Mouse (Mus musculus): Measurements from ENCODE around the gene Prkd2. TPM values are rescaled to one million over a fixed set of nuclear protein-coding genes. Genes with fewer than 3 reads are reported as not detected.

Prkd2 gene
- polyA plus RNA-seq, 1 experiment, result 6.5 TPM

- no peak for TF ChIP-seq POLR2A (IDR thresholded peaks at IDR 0.05; ENCODE audit: borderline replicate concordance, insufficient read depth, low read length)
- TF ChIP-seq CTCF (IDR thresholded peaks at IDR 0.05; ENCODE audit: borderline replicate concordance, insufficient read depth, low read depth, low read length), result no peak
- Histone ChIP-seq H3K4me1 (ENCODE audit: control insufficient read depth, insufficient read depth, low read length) (no peaks in the 10 kb centered on the region), H3K27me3 (ENCODE audit: control insufficient read depth, insufficient read depth, low read length) (no peaks in the 10 kb centered on the region), H3K27ac (ENCODE audit: insufficient read depth, low read length) (no peak overlapping the region), H3K4me3 (replicated peaks; ENCODE audit: insufficient read depth, low read depth, low read length) (no peak overlapping the region)
- no peak for DNase-seq
- 54% methylated on average over 2 of the region's 2 CpGs for WGBS
Measured at GRCm38 (mm10) chr7:16903439-16903955, 60.8 kb downstream of the Prkd2 start.

DNA sequence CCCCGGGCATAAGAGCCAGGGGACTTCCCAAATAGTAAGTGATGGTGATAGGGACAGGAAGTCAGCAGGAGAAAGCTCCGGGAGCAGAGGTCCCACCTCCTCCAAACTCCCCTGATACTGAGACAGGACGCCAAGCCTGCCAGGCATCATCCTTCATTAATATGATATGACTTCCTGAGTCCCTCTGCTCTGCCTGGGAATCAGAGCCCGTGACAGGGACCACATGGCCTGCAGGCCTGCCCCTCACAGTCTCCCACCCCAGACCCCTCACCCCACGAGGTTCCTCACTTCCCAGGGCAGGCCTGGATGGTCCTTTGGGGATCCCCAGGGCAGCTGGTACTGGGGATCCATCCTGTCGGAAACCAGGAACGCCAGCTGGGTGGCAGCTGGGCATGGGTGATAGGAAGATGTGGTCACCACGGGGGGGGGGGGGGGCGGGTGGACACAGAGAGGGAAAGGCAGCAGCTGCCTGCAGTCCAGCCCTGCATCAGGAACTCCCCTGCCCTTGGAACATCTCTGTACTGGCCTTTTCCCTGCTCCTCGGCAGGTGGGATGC lies 61.5 kb downstream of the Prkd2 start:
- 37% methylated on average over 10 of the region's 10 CpGs for WGBS
- no peaks in the 10 kb centered on the region for H3K27me3 ChIP-seq (ENCODE audit: control insufficient read depth, insufficient read depth, low read length)

DNA sequence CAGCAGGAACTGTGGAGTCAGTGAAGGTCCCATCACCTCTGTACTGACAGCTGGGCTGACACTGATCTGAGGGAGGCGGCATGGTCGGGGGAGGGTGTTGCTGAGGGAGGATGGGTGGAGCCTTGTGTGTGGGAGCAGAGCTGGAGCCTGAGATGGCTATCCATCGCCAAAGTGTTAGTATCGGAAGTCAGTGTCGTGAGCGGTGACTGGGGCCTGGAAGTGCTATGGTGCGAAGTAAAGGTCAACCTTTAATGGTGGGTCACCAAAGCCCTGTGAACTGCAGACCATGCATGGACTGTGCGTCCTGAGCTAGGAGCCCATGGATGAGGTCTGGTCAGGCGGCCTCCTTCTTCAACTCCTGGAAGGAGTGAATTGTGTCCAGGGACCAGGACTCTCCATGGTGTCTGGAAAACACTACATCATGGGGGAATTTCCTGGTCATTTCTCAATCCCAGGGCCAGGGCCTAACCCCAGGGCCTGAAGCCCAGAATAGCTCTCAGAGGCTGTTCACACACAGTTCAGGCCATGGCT lies 62.9 kb downstream of the Prkd2 start:
- H3K27me3 ChIP-seq (ENCODE audit: control insufficient read depth, insufficient read depth, low read length), result no peaks in the 10 kb centered on the region
- DNase-seq, result no peak
- no peak for TF ChIP-seq CTCF (IDR thresholded peaks at IDR 0.05; ENCODE audit: borderline replicate concordance, insufficient read depth, low read depth, low read length)
- no peak for TF ChIP-seq POLR2A (IDR thresholded peaks at IDR 0.05; ENCODE audit: borderline replicate concordance, insufficient read depth, low read length)
- 0 out of 2 replicates have a peak, but pooled peaks cover 2% of the 10 kb centered on the region for H3K4me1 ChIP-seq (ENCODE audit: control insufficient read depth, insufficient read depth, low read length)
- WGBS, result 79% methylated on average over 9 of the region's 9 CpGs
- H3K27ac ChIP-seq (ENCODE audit: insufficient read depth, low read length), result no peak overlapping the region
- no peak overlapping the region for H3K4me3 ChIP-seq (replicated peaks; ENCODE audit: insufficient read depth, low read depth, low read length)

More for the DNA sequence above, 61.5 kb downstream of the Prkd2 start:
- Histone ChIP-seq H3K4me3 (replicated peaks; ENCODE audit: insufficient read depth, low read depth, low read length) (no peak overlapping the region), H3K4me1 (ENCODE audit: control insufficient read depth, insufficient read depth, low read length) (no peaks in the 10 kb centered on the region), H3K27ac (ENCODE audit: insufficient read depth, low read length) (no peak overlapping the region)
- TF ChIP-seq CTCF (IDR thresholded peaks at IDR 0.05; ENCODE audit: borderline replicate concordance, insufficient read depth, low read depth, low read length) (no peak), POLR2A (IDR thresholded peaks at IDR 0.05; ENCODE audit: borderline replicate concordance, insufficient read depth, low read length) (no peak)
- DNase-seq, result no peak

DNA sequence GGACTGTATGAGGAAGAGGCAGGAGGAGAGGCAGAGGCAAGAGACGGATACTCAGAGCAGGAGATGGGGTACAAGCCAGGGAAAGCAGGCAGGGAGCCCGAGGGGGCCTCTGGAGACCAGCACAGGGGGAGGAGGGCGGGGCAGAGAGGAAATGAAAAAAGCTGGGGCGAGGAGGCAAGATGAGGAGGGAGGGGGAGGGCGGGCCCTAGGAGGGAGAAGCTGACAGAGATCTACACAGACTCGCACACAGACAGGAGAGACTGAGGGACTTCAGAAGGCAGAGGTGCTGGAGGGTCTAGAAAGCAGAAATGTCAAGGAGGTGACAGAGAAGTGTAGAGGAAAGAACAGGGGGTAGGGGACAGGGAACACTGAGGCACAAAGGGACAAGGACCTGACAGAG lies 63.6 kb downstream of the Prkd2 start, which contains the start of gene Ptgir:
Gene Ptgir (plus strand): TSS at position 210 of the 400 bp plus-strand sequence.
- DNase-seq, result no peak
- no peak within 1 kb of the TSS for H3K4me3 ChIP-seq (replicated peaks; ENCODE audit: insufficient read depth, low read depth, low read length)
- no peaks in the 10 kb centered on the region for H3K27me3 ChIP-seq (ENCODE audit: control insufficient read depth, insufficient read depth, low read length)
- H3K4me1 ChIP-seq (ENCODE audit: control insufficient read depth, insufficient read depth, low read length), result 0 out of 2 replicates have a peak, but pooled peaks cover 2% of the 10 kb centered on the region
- no peak within 1 kb of the TSS for H3K27ac ChIP-seq (ENCODE audit: insufficient read depth, low read length)
- TF ChIP-seq CTCF (IDR thresholded peaks at IDR 0.05; ENCODE audit: borderline replicate concordance, insufficient read depth, low read depth, low read length), result no peak
- TF ChIP-seq POLR2A (IDR thresholded peaks at IDR 0.05; ENCODE audit: borderline replicate concordance, insufficient read depth, low read length), result no peak
- 38% methylated on average over 6 of the region's 6 CpGs for WGBS

DNA sequence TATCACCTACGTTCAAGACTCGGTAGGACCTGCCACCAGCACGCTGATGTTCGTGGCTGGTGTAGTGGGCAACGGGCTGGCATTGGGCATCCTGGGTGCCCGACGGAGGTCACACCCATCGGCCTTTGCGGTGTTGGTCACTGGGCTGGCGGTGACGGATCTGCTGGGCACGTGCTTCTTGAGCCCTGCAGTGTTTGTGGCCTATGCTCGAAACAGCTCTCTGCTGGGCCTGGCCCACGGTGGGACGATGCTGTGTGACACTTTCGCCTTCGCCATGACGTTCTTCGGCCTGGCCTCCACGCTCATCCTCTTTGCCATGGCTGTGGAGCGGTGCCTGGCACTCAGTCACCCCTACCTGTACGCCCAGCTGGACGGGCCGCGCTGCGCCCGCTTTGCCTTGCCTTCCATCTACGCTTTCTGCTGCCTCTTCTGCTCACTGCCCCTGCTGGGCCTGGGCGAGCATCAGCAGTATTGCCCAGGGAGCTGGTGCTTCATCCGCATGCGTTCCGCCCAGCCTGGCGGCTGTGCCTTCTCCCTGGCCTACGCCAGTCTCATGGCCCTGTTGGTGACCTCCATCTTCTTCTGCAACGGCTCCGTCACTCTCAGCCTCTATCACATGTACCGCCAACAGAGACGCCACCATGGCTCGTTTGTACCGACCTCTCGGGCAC lies 64.3 kb downstream of the Prkd2 start:
- no peaks in the 10 kb centered on the region for H3K27me3 ChIP-seq (ENCODE audit: control insufficient read depth, insufficient read depth, low read length)
- no peak for TF ChIP-seq POLR2A (IDR thresholded peaks at IDR 0.05; ENCODE audit: borderline replicate concordance, insufficient read depth, low read length)
- TF ChIP-seq CTCF (IDR thresholded peaks at IDR 0.05; ENCODE audit: borderline replicate concordance, insufficient read depth, low read depth, low read length), result no peak
- 0 out of 2 replicates have a peak, but pooled peaks cover 2% of the 10 kb centered on the region for H3K4me1 ChIP-seq (ENCODE audit: control insufficient read depth, insufficient read depth, low read length)
- H3K27ac ChIP-seq (ENCODE audit: insufficient read depth, low read length), result no peak overlapping the region
- 90% methylated on average over 41 of the region's 41 CpGs for WGBS
- no peak for DNase-seq
- no peak overlapping the region for H3K4me3 ChIP-seq (replicated peaks; ENCODE audit: insufficient read depth, low read depth, low read length)

- H3K4me1 ChIP-seq (ENCODE audit: control insufficient read depth, insufficient read depth, low read length), result 0 out of 2 replicates have a peak, but pooled peaks cover 2% of the 10 kb centered on the region
- H3K27ac ChIP-seq (ENCODE audit: insufficient read depth, low read length), result no peak overlapping the region
- 85% methylated on average over 7 of the region's 7 CpGs for WGBS
- no peaks in the 10 kb centered on the region for H3K27me3 ChIP-seq (ENCODE audit: control insufficient read depth, insufficient read depth, low read length)
- H3K4me3 ChIP-seq (replicated peaks; ENCODE audit: insufficient read depth, low read depth, low read length), result no peak overlapping the region
- no peak for TF ChIP-seq POLR2A (IDR thresholded peaks at IDR 0.05; ENCODE audit: borderline replicate concordance, insufficient read depth, low read length)
- TF ChIP-seq CTCF (IDR thresholded peaks at IDR 0.05; ENCODE audit: borderline replicate concordance, insufficient read depth, low read depth, low read length), result no peak
- no peak for DNase-seq
Measured at GRCm38 (mm10) chr7:16907842-16908241, 65.1 kb downstream of the Prkd2 start.

GRCm38 (mm10) chr7:16908367-16908766 lies 65.7 kb downstream of the Prkd2 start:
- no peak overlapping the region for H3K4me3 ChIP-seq (replicated peaks; ENCODE audit: insufficient read depth, low read depth, low read length)
- no peak for DNase-seq
- H3K27ac ChIP-seq (ENCODE audit: insufficient read depth, low read length), result no peak overlapping the region
- H3K27me3 ChIP-seq (ENCODE audit: control insufficient read depth, insufficient read depth, low read length), result no peaks in the 10 kb centered on the region
- WGBS, result 64% methylated on average over 11 of the region's 11 CpGs
- 0 out of 2 replicates have a peak, but pooled peaks cover 2% of the 10 kb centered on the region for H3K4me1 ChIP-seq (ENCODE audit: control insufficient read depth, insufficient read depth, low read length)
- TF ChIP-seq POLR2A (IDR thresholded peaks at IDR 0.05; ENCODE audit: borderline replicate concordance, insufficient read depth, low read length) (no peak), CTCF (IDR thresholded peaks at IDR 0.05; ENCODE audit: borderline replicate concordance, insufficient read depth, low read depth, low read length) (no peak)

Data from cerebellum, adult 2 months (tissue).